Mouse (Mus musculus) neural tube, embryonic 14.5 days (tissue): ENCODE data around the gene Gm28043. TPM values are rescaled to one million over a fixed set of nuclear protein-coding genes. Genes with fewer than 3 reads are reported as not detected.

ENCODE experiments used
- ATAC-seq: fragments of 200-750 bp; cut with Nextera tagmentation; 2 replicates; pipeline ENCODE4 v1.8.0; 2017; ENCODE audit warnings: low read depth, mild to moderate bottlenecking, moderate TSS enrichment, moderate library complexity
- H3K27ac ChIP-seq: fragments of 300-500 bp; sonication (generic); 2 replicates; pipeline ENCODE4 v1.5.1; 2014; ENCODE audit warnings: low read depth, mild to moderate bottlenecking, control low read depth, low read length, moderate library complexity, mixed read lengths
- H3K27me3 ChIP-seq: fragments of 300-500 bp; sonication (generic); 2 replicates; pipeline ENCODE4 v1.6.1; 2014; ENCODE audit warnings: low read length; ENCODE audit not compliant: control insufficient read depth, insufficient read depth
- H3K36me3 ChIP-seq: fragments of 300-500 bp; sonication (generic); 2 replicates; pipeline ENCODE4 v1.6.1; 2014; ENCODE audit warnings: low read length, mixed read lengths; ENCODE audit not compliant: control insufficient read depth, insufficient read depth
- H3K4me1 ChIP-seq: fragments of 300-500 bp; sonication (generic); 2 replicates; pipeline ENCODE4 v1.6.1; 2014; ENCODE audit warnings: low read length; ENCODE audit not compliant: control insufficient read depth, insufficient read depth
- H3K4me2 ChIP-seq: fragments of 300-500 bp; sonication (generic); 2 replicates; pipeline ENCODE4 v1.6.1; 2014; ENCODE audit warnings: mild to moderate bottlenecking, low read depth, low read length, control low read depth
- H3K4me3 ChIP-seq: fragments of 300-500 bp; sonication (generic); 2 replicates; pipeline ENCODE4 v1.5.1; 2014; ENCODE audit warnings: low read depth, low read length, control low read depth, mixed read lengths
- H3K9ac ChIP-seq: fragments of 300-500 bp; sonication (generic); replicated peaks from 2 replicates; pipeline ENCODE4 v1.6.1; 2014; ENCODE audit warnings: low read depth, mild to moderate bottlenecking, control low read depth, low read length, mixed read lengths
- H3K9me3 ChIP-seq: fragments of 300-500 bp; sonication (generic); 2 replicates; pipeline ENCODE4 v1.6.1; 2016; ENCODE audit warnings: low read length; ENCODE audit not compliant: control insufficient read depth
- whole genome bisulfite sequencing: fragments of 180-500 bp; shearing (Covaris S2); extraction: QIAGEN DNeasy Blood & Tissue Kit; methylation state at CpG from one replicate; pipeline ENCODE4 v1.1.7; 2014; 5-methylcytosine and 5-hydroxymethylcytosine counted together
- polyA plus RNA-seq: library from polyadenylated mRNA; unstranded; fragments of >200 nt; fragmentation: Nextera tagmentation; extraction: Ambion mirVana; gene quantifications from 2 replicates; pipeline ENCODE4 v1.2.1, GENCODE M21; 2014

Gm28043 gene
- polyA plus RNA-seq, 1 experiment from 2014 or later = 1.7 TPM

- H3K9me3 ChIP-seq = no peaks in the 10 kb centered on the region
- no peak overlapping the region for H3K4me3 ChIP-seq
- 63% methylated on average over 10 of the region's 10 CpGs for WGBS
- ATAC-seq = peak; percentile 58; the same call in 1 of the 2 replicates
- H3K27me3 ChIP-seq = no peaks in the 10 kb centered on the region
- peaks cover 9% of the 10 kb centered on the region; the same call in 1 of the 2 replicates for H3K4me1 ChIP-seq
- H3K27ac ChIP-seq = peak overlapping the region; percentile 69
- H3K36me3 ChIP-seq = peaks cover 1% of the 10 kb centered on the region; the same call in 1 of the 2 replicates
- no peak overlapping the region; the same call in 1 of the 2 replicates for H3K9ac ChIP-seq
- no peak overlapping the region for H3K4me2 ChIP-seq
These were observed 53.6 kb downstream of the Gm28043 start for GRCm38 (mm10) chr17:29668051-29668986.

GRCm38 (mm10) chr17:29669030-29669429 is 54.4 kb downstream of the Gm28043 start:
- peaks cover 2% of the 10 kb centered on the region; the same call in 1 of the 2 replicates for H3K36me3 ChIP-seq
- no peak for ATAC-seq
- no peak overlapping the region for H3K9ac ChIP-seq
- H3K4me2 ChIP-seq = no peak overlapping the region
- H3K27ac ChIP-seq = no peak overlapping the region
- H3K9me3 ChIP-seq = no peaks in the 10 kb centered on the region
- WGBS = 89% methylated on average over 4 of the region's 4 CpGs
- peaks cover 9% of the 10 kb centered on the region; the same call in 1 of the 2 replicates for H3K4me1 ChIP-seq
- no peaks in the 10 kb centered on the region for H3K27me3 ChIP-seq
- H3K4me3 ChIP-seq = no peak overlapping the region

- Histone ChIP-seq H3K4me1 (peaks cover 9% of the 10 kb centered on the region; the same call in 1 of the 2 replicates), H3K9ac (no peak overlapping the region), H3K9me3 (no peaks in the 10 kb centered on the region), H3K36me3 (peaks cover 9% of the 10 kb centered on the region), H3K27me3 (no peaks in the 10 kb centered on the region), H3K27ac (no peak overlapping the region), H3K4me2 (no peak overlapping the region), H3K4me3 (no peak overlapping the region)
- no peak for ATAC-seq
These were observed 55.3 kb downstream of the Gm28043 start for GRCm38 (mm10) chr17:29669936-29670335.

- no peak for ATAC-seq
- H3K9me3 ChIP-seq = no peaks in the 10 kb centered on the region
- no peak overlapping the region for H3K9ac ChIP-seq
- H3K27me3 ChIP-seq = no peaks in the 10 kb centered on the region
- 87% methylated on average over 2 of the region's 2 CpGs for WGBS
- H3K27ac ChIP-seq = no peak overlapping the region
- no peak overlapping the region for H3K4me2 ChIP-seq
- H3K4me1 ChIP-seq = peaks cover 9% of the 10 kb centered on the region; the same call in 1 of the 2 replicates
- no peak overlapping the region for H3K4me3 ChIP-seq
- peaks cover 19% of the 10 kb centered on the region for H3K36me3 ChIP-seq
These were observed 56.3 kb downstream of the Gm28043 start for GRCm38 (mm10) chr17:29671021-29671420.

- Histone ChIP-seq H3K4me2 (no peak overlapping the region), H3K4me1 (peaks cover 3% of the 10 kb centered on the region; the same call in 1 of the 2 replicates), H3K9ac (no peak overlapping the region), H3K27me3 (no peaks in the 10 kb centered on the region), H3K36me3 (peaks cover 37% of the 10 kb centered on the region), H3K4me3 (no peak overlapping the region), H3K9me3 (no peaks in the 10 kb centered on the region), H3K27ac (no peak overlapping the region)
- no peak for ATAC-seq
- 96% methylated on average over 4 of the region's 4 CpGs for WGBS
These were observed 58.6 kb downstream of the Gm28043 start for GRCm38 (mm10) chr17:29673325-29673724.

GRCm38 (mm10) chr17:29678526-29678925 is 63.9 kb downstream of the Gm28043 start:
- Histone ChIP-seq H3K9ac (no peak overlapping the region), H3K36me3 (peaks cover 63% of the 10 kb centered on the region), H3K9me3 (no peaks in the 10 kb centered on the region), H3K27me3 (no peaks in the 10 kb centered on the region), H3K27ac (no peak overlapping the region), H3K4me3 (no peak overlapping the region), H3K4me1 (no peaks in the 10 kb centered on the region), H3K4me2 (no peak overlapping the region)
- ATAC-seq = no peak
- WGBS = 91% methylated on average over 8 of the region's 8 CpGs

GRCm38 (mm10) chr17:29679038-29679767 is 64.5 kb downstream of the Gm28043 start:
- WGBS = 90% methylated on average over 6 of the region's 6 CpGs
- Histone ChIP-seq H3K9ac (no peak overlapping the region), H3K4me3 (no peak overlapping the region), H3K27me3 (no peaks in the 10 kb centered on the region), H3K4me1 (no peaks in the 10 kb centered on the region), H3K27ac (no peak overlapping the region), H3K36me3 (peaks cover 63% of the 10 kb centered on the region), H3K9me3 (no peaks in the 10 kb centered on the region), H3K4me2 (no peak overlapping the region)
- ATAC-seq = no peak

GRCm38 (mm10) chr17:29680174-29680573 is 65.5 kb downstream of the Gm28043 start:
- no peaks in the 10 kb centered on the region for H3K9me3 ChIP-seq
- no peaks in the 10 kb centered on the region for H3K4me1 ChIP-seq
- H3K27ac ChIP-seq = 0 out of 2 replicates have a peak overlapping the region, but pooled peaks have one; percentile 45
- no peak overlapping the region for H3K9ac ChIP-seq
- no peaks in the 10 kb centered on the region for H3K27me3 ChIP-seq
- H3K36me3 ChIP-seq = peaks cover 56% of the 10 kb centered on the region
- no peak overlapping the region for H3K4me2 ChIP-seq
- ATAC-seq = no peak
- WGBS = 60% methylated on average over 2 of the region's 2 CpGs
- H3K4me3 ChIP-seq = no peak overlapping the region
